Mouse (Mus musculus): ENCODE measurements at regions not wholly inside any gene's neighbourhood (a gene's known extent, or its start where the extent isn't known, plus 50 kb on each side); places are given as distances from the start of the nearest gene placed in this dataset.

GRCm38 (mm10) chr10:21824418-21825025 is 57.5 kb upstream of the Sgk1 start:
- 88% methylated on average over 12 of the region's 12 CpGs for WGBS
- no peak for DNase-seq (ENCODE audit: low read depth, low spot score)

- 35% methylated on average over 5 of the region's 5 CpGs for WGBS
- DNase-seq (ENCODE audit: low read depth, low spot score), result no peak
Measured at GRCm38 (mm10) chr10:21826793-21827504, 55.0 kb upstream of the Sgk1 start.

- WGBS, result 55% methylated on average over 3 of the region's 3 CpGs
Measured at GRCm38 (mm10) chr10:21827505-21827844, 54.5 kb upstream of the Sgk1 start.

GRCm38 (mm10) chr10:21828432-21829061 is 53.4 kb upstream of the Sgk1 start:
- 95% methylated on average over 9 of the region's 9 CpGs for WGBS
- DNase-seq (ENCODE audit: low read depth, low spot score), result no peak

More at GRCm38 (mm10) chr10:21827505-21827844, 54.5 kb upstream of the Sgk1 start:
- no peak for DNase-seq (ENCODE audit: low read depth, low spot score)

- 81% methylated on average over 11 of the region's 11 CpGs for WGBS
- DNase-seq (ENCODE audit: low read depth, low spot score), result no peak
Measured at GRCm38 (mm10) chr10:21829062-21829731, 52.8 kb upstream of the Sgk1 start.

- WGBS, result 90% methylated on average over 6 of the region's 6 CpGs
- no peak for DNase-seq (ENCODE audit: low read depth, low spot score)
Measured at GRCm38 (mm10) chr10:21831002-21831696, 50.8 kb upstream of the Sgk1 start.
